Mouse (Mus musculus): ENCODE data around the gene Gpd1l. TPM values are rescaled to one million over a fixed set of nuclear protein-coding genes. Genes with fewer than 3 reads are reported as not detected.
A peak's percentile ranks its signal among the peaks of the same experiment; 100 is the strongest.

The Gpd1l gene
- polyA plus RNA-seq, 1 experiment, result 3.8 TPM

DNA sequence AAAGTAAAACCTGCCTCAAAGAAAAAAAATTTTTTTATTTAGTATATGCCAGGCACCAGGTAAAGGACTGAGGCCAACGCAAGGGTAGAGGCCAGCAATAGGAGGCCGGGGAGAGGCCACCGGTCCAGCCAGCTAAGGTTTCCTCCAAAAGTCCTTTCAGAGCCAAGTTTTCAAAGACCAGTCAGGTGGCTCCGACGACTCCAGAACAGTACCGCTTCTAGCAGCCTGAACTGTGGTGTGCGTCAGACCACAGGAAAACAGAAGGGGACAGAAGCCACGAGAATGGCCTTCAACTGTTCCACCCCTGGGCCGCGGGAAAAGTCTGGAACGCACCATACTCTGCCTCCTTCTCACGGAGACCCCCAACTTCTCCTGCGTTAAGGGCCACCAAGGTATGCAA, 1.2 kb downstream of the Gpd1l start:
- Histone ChIP-seq H3K9me3 (0 out of 2 replicates have a peak, but pooled peaks cover 4% of the 10 kb centered on the region), H3K4me1 (peaks cover 33% of the 10 kb centered on the region), H3K27me3 (replicated peaks) (no peaks in the 10 kb centered on the region), H3K4me3 (replicated peaks) (peak overlapping the region; percentile 99), H3K36me3 (replicated peaks; ENCODE audit: low read length) (no peaks in the 10 kb centered on the region)
- no peak for TF ChIP-seq GATA1 (IDR thresholded peaks at IDR 0.05; ENCODE audit: borderline replicate concordance, low read length)
- TF ChIP-seq FLI1 (IDR thresholded peaks at IDR 0.05; ENCODE audit: low read length), result no peak

DNA sequence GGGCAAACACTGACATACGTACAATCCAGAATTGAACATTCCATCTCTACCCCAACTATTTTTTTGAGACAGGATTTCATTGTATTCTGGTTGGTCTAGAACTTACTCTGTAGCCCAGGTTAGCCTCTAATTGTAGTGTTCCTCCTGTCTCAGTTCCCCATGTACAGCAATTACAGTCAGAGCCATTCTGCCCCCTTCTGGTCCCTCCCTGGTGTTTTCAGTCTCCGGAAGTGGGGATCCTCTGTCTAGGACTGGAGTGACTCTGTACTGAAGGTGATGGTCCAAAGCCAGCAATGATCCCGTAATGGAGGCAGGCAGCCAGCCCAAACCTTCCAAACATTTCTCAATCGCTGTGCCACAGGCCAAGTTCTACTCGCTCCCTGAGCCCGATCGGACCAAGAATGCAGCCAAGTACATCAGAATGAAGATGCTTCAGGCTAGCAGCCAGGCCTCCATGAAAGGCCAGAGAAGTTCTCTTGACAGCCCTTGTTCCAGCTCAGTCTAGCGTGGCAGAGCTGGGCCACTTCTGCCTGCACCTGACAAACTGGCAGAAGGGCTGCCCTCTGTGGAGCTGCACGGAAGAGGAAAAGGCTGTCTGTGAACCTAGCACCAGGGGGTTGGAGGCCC, 3.2 kb downstream of the Gpd1l start:
- Histone ChIP-seq H3K9me3 (no peaks in the 10 kb centered on the region), H3K27me3 (replicated peaks) (no peaks in the 10 kb centered on the region), H3K4me1 (peaks cover 44% of the 10 kb centered on the region), H3K4me3 (replicated peaks) (no peak overlapping the region), H3K36me3 (replicated peaks; ENCODE audit: low read length) (no peaks in the 10 kb centered on the region)
- TF ChIP-seq GATA1 (IDR thresholded peaks at IDR 0.05; ENCODE audit: borderline replicate concordance, low read length) (no peak), FLI1 (IDR thresholded peaks at IDR 0.05; ENCODE audit: low read length) (no peak)

DNA sequence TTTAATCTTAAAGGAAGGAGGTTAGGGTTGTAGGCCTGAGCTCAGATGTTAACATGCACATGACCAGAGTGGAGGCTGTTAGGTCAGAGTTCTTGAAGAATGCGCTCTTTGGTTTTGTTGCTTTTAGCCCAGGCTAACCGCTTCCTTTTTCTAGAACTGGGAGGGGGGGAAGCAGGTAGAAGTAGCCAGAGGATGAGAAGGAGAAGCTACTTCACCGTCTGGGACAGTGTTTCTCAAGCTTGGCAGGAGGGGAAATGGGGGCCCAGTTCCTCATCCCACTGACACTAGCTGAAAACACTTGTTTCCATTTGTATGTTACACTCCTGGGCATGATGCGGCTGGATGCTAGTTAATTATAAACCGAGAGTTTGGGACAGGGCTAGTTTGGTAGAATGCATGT, 8.2 kb downstream of the Gpd1l start:
- Histone ChIP-seq H3K36me3 (replicated peaks; ENCODE audit: low read length) (peaks cover 2% of the 10 kb centered on the region), H3K9me3 (no peaks in the 10 kb centered on the region), H3K27me3 (replicated peaks) (no peaks in the 10 kb centered on the region), H3K4me3 (replicated peaks) (no peak overlapping the region), H3K4me1 (peaks cover 48% of the 10 kb centered on the region)
- TF ChIP-seq GATA1 (IDR thresholded peaks at IDR 0.05; ENCODE audit: borderline replicate concordance, low read length), result no peak
- TF ChIP-seq FLI1 (IDR thresholded peaks at IDR 0.05; ENCODE audit: low read length), result no peak

DNA sequence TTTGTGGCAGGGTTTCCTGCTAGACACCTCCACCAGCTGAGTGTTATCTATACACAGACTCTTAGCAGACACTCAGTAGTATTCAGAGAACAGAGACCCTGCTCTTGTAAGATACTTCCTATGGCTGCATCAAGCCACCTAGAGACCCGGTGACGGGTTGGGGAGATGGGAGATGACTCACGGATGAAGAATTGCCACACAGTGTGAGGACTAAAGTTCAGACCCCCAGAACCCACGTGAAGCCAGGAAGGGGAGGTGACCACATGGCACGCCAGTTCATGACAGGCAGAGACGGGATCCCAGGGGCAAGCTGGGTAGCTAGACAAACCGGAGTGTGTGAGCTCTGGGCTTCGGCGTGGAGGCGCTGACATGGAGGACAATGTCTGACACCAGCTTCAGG, 8.7 kb downstream of the Gpd1l start:
- Histone ChIP-seq H3K27me3 (replicated peaks) (no peaks in the 10 kb centered on the region), H3K4me1 (peaks cover 51% of the 10 kb centered on the region), H3K36me3 (replicated peaks; ENCODE audit: low read length) (peaks cover 6% of the 10 kb centered on the region), H3K9me3 (no peaks in the 10 kb centered on the region), H3K4me3 (replicated peaks) (peak overlapping the region; percentile 76)
- no peak for TF ChIP-seq FLI1 (IDR thresholded peaks at IDR 0.05; ENCODE audit: low read length)
- no peak for TF ChIP-seq GATA1 (IDR thresholded peaks at IDR 0.05; ENCODE audit: borderline replicate concordance, low read length)

DNA sequence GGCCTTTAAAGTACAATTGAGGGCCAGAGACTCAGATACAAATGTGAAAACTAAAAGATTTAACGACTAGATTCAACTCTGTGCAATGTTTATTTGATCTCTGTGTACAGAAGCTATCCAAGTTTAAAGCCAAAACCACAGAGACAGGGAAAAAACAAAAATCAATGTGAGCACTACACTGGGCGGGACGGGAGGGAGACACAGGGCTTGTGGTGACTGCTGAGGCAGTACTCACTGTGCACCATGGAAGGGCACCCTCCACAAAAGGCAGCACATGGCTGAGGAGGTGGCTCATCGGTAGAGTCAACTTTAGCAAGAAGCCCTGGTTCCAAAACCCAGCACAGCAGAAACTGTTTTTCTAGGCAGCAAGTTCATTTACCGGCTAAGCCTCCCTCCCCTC, 9.3 kb downstream of the Gpd1l start:
- TF ChIP-seq FLI1 (IDR thresholded peaks at IDR 0.05; ENCODE audit: low read length) (no peak), GATA1 (IDR thresholded peaks at IDR 0.05; ENCODE audit: borderline replicate concordance, low read length) (no peak)
- Histone ChIP-seq H3K4me3 (replicated peaks) (peak overlapping the region; percentile 74), H3K36me3 (replicated peaks; ENCODE audit: low read length) (peaks cover 6% of the 10 kb centered on the region), H3K9me3 (no peaks in the 10 kb centered on the region), H3K4me1 (peaks cover 55% of the 10 kb centered on the region), H3K27me3 (replicated peaks) (no peaks in the 10 kb centered on the region)

DNA sequence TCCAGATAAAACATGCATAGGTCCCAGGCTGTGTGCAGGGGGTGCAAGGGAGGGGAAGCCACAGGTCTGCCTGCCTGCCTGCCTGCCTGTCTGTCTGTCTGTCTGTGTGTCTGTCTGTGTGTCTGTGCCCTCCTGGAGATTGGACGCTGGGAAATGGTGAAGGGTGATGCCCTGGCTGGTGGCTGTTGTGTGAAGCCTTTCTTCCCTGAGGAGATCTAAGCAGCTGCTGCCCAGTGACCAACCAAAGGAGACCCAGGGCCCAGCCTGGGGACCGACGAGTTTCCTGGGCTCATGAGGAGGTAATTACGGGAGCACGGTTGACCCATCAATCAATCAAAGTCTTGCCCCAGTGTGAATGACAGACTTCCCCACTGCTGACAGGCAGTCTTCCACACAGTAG, 11.6 kb downstream of the Gpd1l start:
- TF ChIP-seq GATA1 (IDR thresholded peaks at IDR 0.05; ENCODE audit: borderline replicate concordance, low read length), result no peak
- no peak for TF ChIP-seq FLI1 (IDR thresholded peaks at IDR 0.05; ENCODE audit: low read length)
- Histone ChIP-seq H3K36me3 (replicated peaks; ENCODE audit: low read length) (peaks cover 28% of the 10 kb centered on the region), H3K4me3 (replicated peaks) (no peak overlapping the region), H3K4me1 (peaks cover 53% of the 10 kb centered on the region), H3K27me3 (replicated peaks) (no peaks in the 10 kb centered on the region), H3K9me3 (no peaks in the 10 kb centered on the region)

DNA sequence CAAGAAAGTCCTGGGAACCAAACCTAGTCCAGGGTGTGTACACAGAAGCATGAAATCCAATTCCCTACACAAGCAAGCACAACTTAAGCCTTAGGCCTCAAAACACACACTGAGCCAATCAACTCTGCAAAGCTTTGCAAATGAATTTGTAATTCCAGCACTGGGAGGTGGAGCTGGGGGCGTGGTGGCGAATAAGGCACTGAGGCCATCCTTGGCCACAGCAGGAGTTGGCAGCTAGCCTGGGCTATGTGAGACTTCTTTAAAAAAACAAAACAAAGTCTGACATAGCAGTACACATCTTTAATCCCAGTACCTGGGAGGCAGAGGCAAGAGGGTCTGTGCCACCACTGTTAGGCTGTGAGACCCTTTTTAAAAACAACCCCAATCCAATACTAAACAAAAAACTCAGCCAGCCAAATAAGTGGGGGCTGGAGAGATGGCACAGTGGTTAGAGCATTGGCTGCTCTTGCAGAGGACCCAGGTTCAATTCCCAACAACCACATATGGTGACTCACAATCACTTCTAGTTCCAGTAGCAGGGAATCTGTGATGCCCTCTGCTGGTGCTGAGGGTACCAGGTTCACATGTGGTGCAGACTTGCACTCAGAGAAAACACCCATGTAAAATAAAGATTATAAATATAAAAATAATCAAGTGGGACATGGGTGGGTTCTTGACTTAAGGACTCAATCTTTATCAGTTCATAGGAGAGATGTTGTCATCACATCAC, 12.3 kb downstream of the Gpd1l start:
- peaks cover 50% of the 10 kb centered on the region for H3K4me1 ChIP-seq
- H3K36me3 ChIP-seq (replicated peaks; ENCODE audit: low read length), result peaks cover 35% of the 10 kb centered on the region
- no peaks in the 10 kb centered on the region for H3K9me3 ChIP-seq
- no peak overlapping the region for H3K4me3 ChIP-seq (replicated peaks)
- TF ChIP-seq FLI1 (IDR thresholded peaks at IDR 0.05; ENCODE audit: low read length) (no peak), GATA1 (IDR thresholded peaks at IDR 0.05; ENCODE audit: borderline replicate concordance, low read length) (no peak)
- H3K27me3 ChIP-seq (replicated peaks), result no peaks in the 10 kb centered on the region

DNA sequence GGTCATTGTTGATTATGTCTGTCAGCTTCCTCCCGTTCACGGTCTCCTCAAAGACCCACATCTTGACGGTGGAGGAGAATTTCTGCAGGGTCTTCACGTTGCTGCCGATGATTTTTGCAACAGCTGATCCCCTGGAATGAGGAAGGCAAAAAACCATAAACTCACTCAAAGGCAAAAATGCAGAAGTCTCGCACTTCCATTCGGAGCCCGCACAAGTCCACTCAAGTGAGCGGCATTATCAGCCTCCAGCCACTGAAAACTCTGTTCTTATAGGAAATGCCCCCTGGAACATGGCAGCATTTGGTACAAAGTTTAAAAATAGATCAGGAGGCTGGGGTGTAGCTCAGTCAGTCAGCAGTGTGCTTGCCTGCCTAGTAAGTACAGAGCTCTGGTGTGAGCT, 13.2 kb downstream of the Gpd1l start:
- peaks cover 42% of the 10 kb centered on the region for H3K36me3 ChIP-seq (replicated peaks; ENCODE audit: low read length)
- TF ChIP-seq FLI1 (IDR thresholded peaks at IDR 0.05; ENCODE audit: low read length), result no peak
- no peak for TF ChIP-seq GATA1 (IDR thresholded peaks at IDR 0.05; ENCODE audit: borderline replicate concordance, low read length)
- peaks cover 43% of the 10 kb centered on the region for H3K4me1 ChIP-seq
- H3K27me3 ChIP-seq (replicated peaks), result no peaks in the 10 kb centered on the region
- no peaks in the 10 kb centered on the region for H3K9me3 ChIP-seq
- no peak overlapping the region for H3K4me3 ChIP-seq (replicated peaks)

DNA sequence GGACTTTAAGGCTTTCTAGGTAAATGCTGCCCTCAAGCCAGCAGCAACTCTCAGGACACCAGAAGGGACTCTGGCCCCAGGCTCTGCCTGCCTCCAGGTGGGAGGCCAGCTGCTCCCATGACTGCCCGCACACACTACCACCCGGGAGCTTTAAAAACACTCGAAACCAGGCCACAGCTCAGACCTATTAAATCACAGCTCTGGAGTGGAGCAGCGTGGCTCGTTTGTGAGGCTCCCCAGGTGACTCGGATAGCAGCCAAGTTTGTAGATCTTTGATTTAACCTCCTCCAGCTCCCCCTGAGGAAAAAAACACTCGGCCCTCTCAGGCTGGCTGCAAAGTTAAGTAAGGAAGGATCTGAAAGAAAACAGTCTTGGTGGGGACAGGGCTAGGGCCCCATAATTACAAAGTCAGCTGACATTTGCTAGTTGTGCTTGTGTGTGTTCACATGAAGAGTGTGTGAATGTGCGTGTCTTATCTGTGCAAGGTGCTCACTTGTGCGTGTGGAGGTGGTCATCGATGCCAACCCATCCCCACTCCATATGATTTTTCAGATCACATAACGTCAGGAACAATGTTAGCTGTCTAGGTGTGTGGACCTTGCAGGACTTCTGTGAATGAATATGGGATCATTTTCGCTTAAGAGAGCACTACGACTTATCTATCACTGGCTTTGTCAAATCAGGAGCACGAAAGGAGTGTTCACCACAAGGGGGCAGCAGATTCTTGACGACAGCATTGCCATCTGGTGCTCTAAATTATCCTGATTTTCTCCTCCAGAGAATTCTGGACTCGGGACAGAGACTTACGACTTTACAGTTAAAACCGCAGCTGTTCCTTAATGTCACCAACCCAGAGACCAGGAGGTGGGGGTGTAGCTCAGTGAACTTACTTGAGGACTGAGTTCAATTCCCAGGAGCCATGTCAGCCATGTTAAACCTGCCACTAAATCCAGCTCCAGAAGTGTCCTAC, 20.8 kb downstream of the Gpd1l start:
- Histone ChIP-seq H3K9me3 (no peaks in the 10 kb centered on the region), H3K27me3 (replicated peaks) (no peaks in the 10 kb centered on the region), H3K4me3 (replicated peaks) (no peak overlapping the region), H3K4me1 (peaks cover 8% of the 10 kb centered on the region), H3K36me3 (replicated peaks; ENCODE audit: low read length) (peaks cover 90% of the 10 kb centered on the region)
- TF ChIP-seq FLI1 (IDR thresholded peaks at IDR 0.05; ENCODE audit: low read length) (no peak), GATA1 (IDR thresholded peaks at IDR 0.05; ENCODE audit: borderline replicate concordance, low read length) (no peak)
